Mouse (Mus musculus) heart, postnatal 0 days (tissue): ENCODE measurements around the gene Rln1.

Experiments used
- CTCF ChIP-seq: IDR thresholded peaks from 2 replicates; pipeline ENCODE4 v1.5.1; 2016; ENCODE audit warnings: antibody characterized with exemption, control low read depth, low read depth
- EP300 ChIP-seq: IDR thresholded peaks from 2 replicates; pipeline ENCODE4 v1.6.1; 2016; ENCODE audit warnings: antibody characterized with exemption, low read depth

GRCm38 (mm10) chr19:29326396-29326795, 8.1 kb downstream of the Rln1 start:
- TF ChIP-seq CTCF (no peak), EP300 (no peak)
